Mouse (Mus musculus): ENCODE data around the gene Ppm1n. TPM values are rescaled to one million over a fixed set of nuclear protein-coding genes. Genes with fewer than 3 reads are reported as not detected.

Ppm1n gene
- polyA plus RNA-seq, 1 experiment from 2014 or later, result 1.0 TPM

DNA sequence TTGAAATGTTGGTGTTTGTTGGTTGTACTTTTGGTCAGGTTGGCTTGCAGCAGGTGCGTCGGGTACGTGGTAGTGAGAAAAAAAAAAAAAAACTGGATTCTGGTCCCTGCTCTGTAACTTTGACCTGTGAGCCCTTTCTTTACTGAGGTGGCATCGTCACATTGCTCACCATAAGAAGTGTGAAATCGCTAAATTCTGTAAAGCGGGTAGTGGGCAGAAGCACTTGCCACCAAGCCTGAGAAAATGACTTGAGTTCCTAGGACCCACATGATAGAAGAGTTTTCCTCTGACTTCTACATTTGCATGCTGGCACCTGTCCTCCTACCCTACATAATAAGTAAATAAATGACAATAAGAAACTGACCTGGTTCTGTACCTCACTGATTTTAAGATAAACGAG, 40.8 kb upstream of the Ppm1n start:
- ATAC-seq (ENCODE audit: low FRiP score) (no peak), DNase-seq (ENCODE audit: low spot score) (no peak)
- 0 out of 2 replicates have a peak overlapping the region, but pooled peaks have one; percentile 63 for H3K9ac ChIP-seq
- no peaks in the 10 kb centered on the region for H3K36me3 ChIP-seq (replicated peaks; ENCODE audit: control insufficient read depth, insufficient read depth)
- H3K4me3 ChIP-seq (replicated peaks; ENCODE audit: low read length), result peak overlapping the region; percentile 45; the same call in 1 of the 2 replicates
- no peaks in the 10 kb centered on the region for H3K9me3 ChIP-seq (ENCODE audit: control insufficient read depth, low read length)
- H3K4me1 ChIP-seq (replicated peaks; ENCODE audit: control insufficient read depth, insufficient read depth, low read length), result peaks cover 10% of the 10 kb centered on the region
- 46% methylated on average over 7 of the region's 7 CpGs for WGBS
- H3K27ac ChIP-seq, result no peak overlapping the region
- H3K27me3 ChIP-seq (ENCODE audit: control insufficient read depth, insufficient read depth, low read length), result no peaks in the 10 kb centered on the region
- H3K4me2 ChIP-seq (replicated peaks), result peak overlapping the region; percentile 89

DNA sequence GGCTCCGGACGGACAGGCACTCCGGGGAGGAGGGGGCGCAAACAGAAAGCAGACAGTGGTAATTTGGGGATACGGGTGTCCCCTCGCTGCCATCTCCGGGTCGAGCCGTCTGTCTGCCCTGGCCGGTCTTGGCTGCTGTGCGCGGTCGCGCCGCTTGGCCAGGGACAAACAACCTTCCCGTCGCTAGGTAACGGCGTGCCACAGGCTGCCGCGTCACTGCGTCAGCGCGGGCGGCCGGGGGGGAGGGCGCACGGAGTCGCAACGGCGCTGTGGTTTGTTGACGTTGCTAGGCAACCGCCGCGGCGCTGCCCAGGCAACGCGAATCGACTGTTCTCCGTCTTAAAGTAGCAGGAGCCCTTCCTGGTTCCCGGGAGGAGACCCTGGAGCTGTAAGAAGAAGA, 40.0 kb upstream of the Ppm1n start:
- peak overlapping the region; percentile 45 for H3K4me3 ChIP-seq (replicated peaks; ENCODE audit: low read length)
- H3K36me3 ChIP-seq (replicated peaks; ENCODE audit: control insufficient read depth, insufficient read depth), result no peaks in the 10 kb centered on the region
- DNase-seq (ENCODE audit: low spot score), result peak; percentile 99
- no peaks in the 10 kb centered on the region for H3K27me3 ChIP-seq (ENCODE audit: control insufficient read depth, insufficient read depth, low read length)
- H3K9ac ChIP-seq, result peak overlapping the region; percentile 63
- under 1% methylated on average over 41 of the region's 41 CpGs for WGBS
- peak; percentile 92 for ATAC-seq (ENCODE audit: low FRiP score)
- peaks cover 10% of the 10 kb centered on the region for H3K4me1 ChIP-seq (replicated peaks; ENCODE audit: control insufficient read depth, insufficient read depth, low read length)
- H3K27ac ChIP-seq, result no peak overlapping the region
- no peaks in the 10 kb centered on the region for H3K9me3 ChIP-seq (ENCODE audit: control insufficient read depth, low read length)
- H3K4me2 ChIP-seq (replicated peaks), result peak overlapping the region; percentile 89

DNA sequence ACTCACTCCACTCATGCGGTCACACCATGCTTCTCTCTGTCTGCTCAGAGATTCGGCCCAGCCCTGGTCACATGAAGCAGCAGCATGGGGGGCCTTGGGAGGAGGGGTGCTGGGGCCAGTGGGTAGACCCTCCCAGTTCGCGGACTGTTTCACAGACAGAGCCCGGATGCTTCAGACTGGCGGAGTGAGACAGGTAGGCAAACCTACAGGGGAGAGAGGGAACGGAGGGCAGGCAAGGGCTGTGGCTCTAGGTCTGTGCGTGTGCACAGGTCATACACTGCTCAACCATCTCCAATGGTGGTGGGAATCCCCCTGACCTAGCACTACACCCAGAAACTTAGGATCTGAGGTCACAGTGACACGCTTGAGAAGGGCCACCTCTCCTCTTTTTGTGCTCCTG, 39.6 kb upstream of the Ppm1n start:
- 21% methylated on average over 9 of the region's 9 CpGs for WGBS
- H3K4me3 ChIP-seq (replicated peaks; ENCODE audit: low read length), result peak overlapping the region; percentile 45
- H3K27ac ChIP-seq, result no peak overlapping the region

GRCm38 (mm10) chr7:19318676-19319075, 38.8 kb upstream of the Ppm1n start:
- H3K4me1 ChIP-seq (replicated peaks; ENCODE audit: control insufficient read depth, insufficient read depth, low read length), result peaks cover 10% of the 10 kb centered on the region
- no peak overlapping the region for H3K4me3 ChIP-seq (replicated peaks; ENCODE audit: low read length)

More for the DNA sequence above, 39.6 kb upstream of the Ppm1n start:
- peak; percentile 29 for DNase-seq (ENCODE audit: low spot score)
- Histone ChIP-seq H3K9me3 (ENCODE audit: control insufficient read depth, low read length) (no peaks in the 10 kb centered on the region), H3K4me2 (replicated peaks) (peak overlapping the region; percentile 89), H3K4me1 (replicated peaks; ENCODE audit: control insufficient read depth, insufficient read depth, low read length) (peaks cover 10% of the 10 kb centered on the region), H3K9ac (peak overlapping the region; percentile 63), H3K27me3 (ENCODE audit: control insufficient read depth, insufficient read depth, low read length) (no peaks in the 10 kb centered on the region), H3K36me3 (replicated peaks; ENCODE audit: control insufficient read depth, insufficient read depth) (no peaks in the 10 kb centered on the region)
- ATAC-seq (ENCODE audit: low FRiP score), result peak; percentile 66

DNA sequence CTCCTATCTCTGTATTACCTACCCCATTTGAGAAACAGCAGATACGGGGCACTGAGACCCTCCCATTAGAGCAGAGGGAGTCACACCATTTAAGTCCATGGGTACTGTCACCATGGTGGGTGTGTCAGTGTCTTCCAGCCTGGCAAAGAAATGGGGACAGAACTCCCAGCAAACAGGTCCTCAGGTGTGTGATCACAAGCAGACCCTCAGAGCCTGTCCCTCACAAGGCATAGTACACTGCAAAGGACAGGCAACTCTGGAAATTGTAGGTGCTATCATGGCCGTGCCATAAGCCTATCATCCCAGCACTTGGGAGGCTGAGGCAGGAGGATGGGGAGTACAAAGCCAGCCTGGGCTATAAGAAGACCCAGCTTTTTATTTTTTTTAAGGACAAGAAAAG, 38.3 kb upstream of the Ppm1n start:
- no peak for ATAC-seq (ENCODE audit: low FRiP score)
- WGBS, result 82% methylated on average over 2 of the region's 2 CpGs

More at GRCm38 (mm10) chr7:19318676-19319075, 38.8 kb upstream of the Ppm1n start:
- H3K4me2 ChIP-seq (replicated peaks), result no peak overlapping the region
- H3K27me3 ChIP-seq (ENCODE audit: control insufficient read depth, insufficient read depth, low read length), result no peaks in the 10 kb centered on the region
- H3K36me3 ChIP-seq (replicated peaks; ENCODE audit: control insufficient read depth, insufficient read depth), result no peaks in the 10 kb centered on the region
- H3K9ac ChIP-seq, result no peak overlapping the region
- H3K27ac ChIP-seq, result no peak overlapping the region
- WGBS, result 82% methylated on average over 7 of the region's 7 CpGs
- no peaks in the 10 kb centered on the region for H3K9me3 ChIP-seq (ENCODE audit: control insufficient read depth, low read length)
- DNase-seq (ENCODE audit: low spot score), result no peak
- ATAC-seq (ENCODE audit: low FRiP score), result no peak

DNA sequence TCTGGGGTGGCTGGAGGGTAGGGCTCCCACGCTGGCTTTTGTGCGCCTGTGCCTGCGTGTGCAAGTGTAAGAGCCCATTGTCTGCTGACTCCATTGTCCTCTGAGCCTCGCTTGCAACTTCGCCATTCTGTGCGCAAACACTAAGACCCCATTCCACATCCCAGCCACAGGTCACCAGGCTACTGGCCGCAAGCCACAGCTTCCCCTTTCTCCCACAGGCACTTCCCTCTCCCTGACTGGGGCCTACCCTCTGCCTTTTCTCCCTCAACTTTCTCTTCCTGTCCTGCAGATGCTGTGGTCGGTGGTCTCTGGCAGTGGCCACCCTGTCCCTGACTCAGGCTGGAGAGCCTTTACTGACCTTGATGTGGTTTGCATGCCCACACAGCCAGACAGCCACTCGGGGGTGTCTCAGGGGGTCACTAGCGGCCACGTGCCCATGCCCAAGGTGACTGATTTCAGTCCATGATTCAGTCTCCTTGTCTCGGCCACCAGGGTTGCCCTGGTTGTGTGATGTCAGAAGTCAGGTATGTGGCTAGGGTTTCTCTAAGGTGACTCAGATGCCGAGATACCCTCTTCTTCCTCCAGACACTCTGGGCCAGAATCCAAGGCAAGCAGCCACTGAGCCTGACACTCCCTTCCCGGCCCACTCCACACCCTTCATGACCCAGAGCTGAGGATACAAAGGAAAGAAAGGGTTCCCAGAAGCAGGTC, 36.7 kb upstream of the Ppm1n start:
- Histone ChIP-seq H3K27me3 (ENCODE audit: control insufficient read depth, insufficient read depth, low read length) (no peaks in the 10 kb centered on the region), H3K4me2 (replicated peaks) (no peak overlapping the region), H3K9ac (no peak overlapping the region), H3K36me3 (replicated peaks; ENCODE audit: control insufficient read depth, insufficient read depth) (no peaks in the 10 kb centered on the region), H3K9me3 (ENCODE audit: control insufficient read depth, low read length) (no peaks in the 10 kb centered on the region), H3K4me3 (replicated peaks; ENCODE audit: low read length) (no peak overlapping the region), H3K27ac (no peak overlapping the region), H3K4me1 (replicated peaks; ENCODE audit: control insufficient read depth, insufficient read depth, low read length) (peaks cover 10% of the 10 kb centered on the region)
- no peak for DNase-seq (ENCODE audit: low spot score)
- ATAC-seq (ENCODE audit: low FRiP score), result no peak
- WGBS, result 36% methylated on average over 14 of the region's 14 CpGs

More for the DNA sequence above, 38.3 kb upstream of the Ppm1n start:
- Histone ChIP-seq H3K9me3 (ENCODE audit: control insufficient read depth, low read length) (no peaks in the 10 kb centered on the region), H3K4me2 (replicated peaks) (no peak overlapping the region), H3K36me3 (replicated peaks; ENCODE audit: control insufficient read depth, insufficient read depth) (no peaks in the 10 kb centered on the region), H3K27me3 (ENCODE audit: control insufficient read depth, insufficient read depth, low read length) (no peaks in the 10 kb centered on the region), H3K4me3 (replicated peaks; ENCODE audit: low read length) (no peak overlapping the region), H3K4me1 (replicated peaks; ENCODE audit: control insufficient read depth, insufficient read depth, low read length) (peaks cover 10% of the 10 kb centered on the region), H3K27ac (no peak overlapping the region), H3K9ac (no peak overlapping the region)
- no peak for DNase-seq (ENCODE audit: low spot score)

- H3K9me3 ChIP-seq (ENCODE audit: control insufficient read depth, low read length), result no peaks in the 10 kb centered on the region
- 54% methylated on average over 5 of the region's 5 CpGs for WGBS
- no peak overlapping the region for H3K4me3 ChIP-seq (replicated peaks; ENCODE audit: low read length)
- H3K4me2 ChIP-seq (replicated peaks), result no peak overlapping the region
- no peaks in the 10 kb centered on the region for H3K27me3 ChIP-seq (ENCODE audit: control insufficient read depth, insufficient read depth, low read length)
- no peak for DNase-seq (ENCODE audit: low spot score)
- no peak overlapping the region for H3K9ac ChIP-seq
- peaks cover 6% of the 10 kb centered on the region for H3K4me1 ChIP-seq (replicated peaks; ENCODE audit: control insufficient read depth, insufficient read depth, low read length)
- no peak for ATAC-seq (ENCODE audit: low FRiP score)
- no peaks in the 10 kb centered on the region for H3K36me3 ChIP-seq (replicated peaks; ENCODE audit: control insufficient read depth, insufficient read depth)
- H3K27ac ChIP-seq, result no peak overlapping the region
Measured at GRCm38 (mm10) chr7:19314033-19314432, 34.2 kb upstream of the Ppm1n start.

- H3K9me3 ChIP-seq (ENCODE audit: control insufficient read depth, low read length), result no peaks in the 10 kb centered on the region
- no peak for ATAC-seq (ENCODE audit: low FRiP score)
- 39% methylated on average over 4 of the region's 4 CpGs for WGBS
Measured at GRCm38 (mm10) chr7:19311991-19312390, 32.1 kb upstream of the Ppm1n start.

GRCm38 (mm10) chr7:19309884-19310641, 30.2 kb upstream of the Ppm1n start, which contains the start of gene Fosb:
Gene Fosb (minus strand): TSS chr7:19310051.
- Histone ChIP-seq H3K4me1 (replicated peaks; ENCODE audit: control insufficient read depth, insufficient read depth, low read length) (peaks cover 16% of the 10 kb centered on the region), H3K4me2 (replicated peaks) (peak within 1 kb of the TSS; percentile 69), H3K9ac (peak within 1 kb of the TSS; percentile 53), H3K4me3 (replicated peaks; ENCODE audit: low read length) (peak within 1 kb of the TSS; percentile 51), H3K27ac (no peak within 1 kb of the TSS), H3K36me3 (replicated peaks; ENCODE audit: control insufficient read depth, insufficient read depth) (no peaks in the 10 kb centered on the region), H3K27me3 (ENCODE audit: control insufficient read depth, insufficient read depth, low read length) (peaks cover 24% of the 10 kb centered on the region), H3K9me3 (ENCODE audit: control insufficient read depth, low read length) (no peaks in the 10 kb centered on the region)
- ATAC-seq (ENCODE audit: low FRiP score) (peak; percentile 88), DNase-seq (ENCODE audit: low spot score) (peak; percentile 98)
- WGBS, result under 1% methylated on average over 49 of the region's 49 CpGs

More at GRCm38 (mm10) chr7:19311991-19312390, 32.1 kb upstream of the Ppm1n start:
- no peak overlapping the region for H3K27ac ChIP-seq
- no peak overlapping the region for H3K4me3 ChIP-seq (replicated peaks; ENCODE audit: low read length)
- no peak for DNase-seq (ENCODE audit: low spot score)
- H3K9ac ChIP-seq, result no peak overlapping the region
- peaks cover 15% of the 10 kb centered on the region for H3K4me1 ChIP-seq (replicated peaks; ENCODE audit: control insufficient read depth, insufficient read depth, low read length)
- no peaks in the 10 kb centered on the region for H3K36me3 ChIP-seq (replicated peaks; ENCODE audit: control insufficient read depth, insufficient read depth)
- H3K27me3 ChIP-seq (ENCODE audit: control insufficient read depth, insufficient read depth, low read length), result peaks cover 5% of the 10 kb centered on the region
- no peak overlapping the region for H3K4me2 ChIP-seq (replicated peaks)
